Mouse (Mus musculus): ENCODE measurements around the gene Pdx1.

Gene Pdx1

DNA sequence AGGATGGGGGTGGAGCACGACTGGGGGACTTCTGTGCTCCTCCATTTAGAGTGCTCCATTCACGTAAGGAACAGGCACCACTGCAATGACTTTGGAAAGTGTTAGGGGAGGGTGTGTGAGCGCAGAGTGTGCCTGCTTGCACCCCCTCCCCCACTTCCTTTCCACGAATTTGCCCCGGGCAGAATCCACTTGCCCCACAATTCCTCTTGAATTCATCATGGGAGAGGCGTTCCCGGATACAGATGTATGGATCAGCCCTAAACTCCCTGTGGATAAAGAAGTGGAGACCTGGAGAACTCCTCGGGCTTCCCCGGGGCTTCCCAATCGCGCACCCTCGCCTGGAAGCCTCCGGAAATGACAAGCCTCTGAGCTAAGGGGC lies 7.8 kb downstream of the Pdx1 start:
- no peak for DNase-seq (ENCODE audit: low spot score in 2 of 2)

- DNase-seq (ENCODE audit: low spot score in 2 of 2), result no peak
Observed at GRCm38 (mm10) chr5:147284365-147284764, 14.6 kb downstream of the Pdx1 start.

DNA sequence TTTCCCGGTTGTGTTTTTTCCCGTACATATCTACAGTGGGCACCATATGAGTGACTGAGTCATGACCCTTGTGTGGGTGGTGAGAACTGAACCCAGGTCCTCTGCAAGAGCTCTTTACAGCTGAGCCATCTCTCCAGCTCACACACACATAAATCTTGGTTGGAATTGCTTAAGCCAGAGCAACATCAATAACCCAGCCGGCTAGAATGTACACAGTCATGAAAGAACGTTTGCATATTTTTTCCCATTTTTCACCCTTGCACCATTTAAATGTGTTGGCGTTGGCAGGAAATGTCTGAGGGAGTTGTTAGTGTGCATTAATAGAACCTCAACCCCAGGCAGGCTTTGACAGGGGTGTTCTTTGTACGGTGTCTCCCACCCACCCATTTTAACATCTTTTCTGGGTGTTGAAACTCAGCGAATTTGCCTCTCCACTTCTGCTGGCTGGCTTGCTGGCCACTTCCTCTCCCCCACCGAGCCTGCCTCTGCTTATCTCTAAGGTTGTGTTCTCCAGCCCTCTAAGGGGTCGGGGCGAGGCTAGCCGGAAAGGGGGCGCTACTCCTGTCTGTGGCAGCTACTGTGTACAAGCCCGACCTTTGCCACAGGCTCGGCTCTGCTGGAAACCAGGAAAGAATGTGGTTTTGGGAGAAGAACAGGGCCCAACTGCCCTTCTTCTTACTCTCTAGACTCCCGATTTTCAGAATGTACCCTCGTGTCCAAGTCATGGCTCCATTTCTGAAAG lies 22.2 kb downstream of the Pdx1 start:
- no peak for DNase-seq (ENCODE audit: low spot score in 2 of 2)

- no peak for DNase-seq (ENCODE audit: low spot score in 2 of 2)
Observed at GRCm38 (mm10) chr5:147292506-147293120, 22.9 kb downstream of the Pdx1 start.

DNA sequence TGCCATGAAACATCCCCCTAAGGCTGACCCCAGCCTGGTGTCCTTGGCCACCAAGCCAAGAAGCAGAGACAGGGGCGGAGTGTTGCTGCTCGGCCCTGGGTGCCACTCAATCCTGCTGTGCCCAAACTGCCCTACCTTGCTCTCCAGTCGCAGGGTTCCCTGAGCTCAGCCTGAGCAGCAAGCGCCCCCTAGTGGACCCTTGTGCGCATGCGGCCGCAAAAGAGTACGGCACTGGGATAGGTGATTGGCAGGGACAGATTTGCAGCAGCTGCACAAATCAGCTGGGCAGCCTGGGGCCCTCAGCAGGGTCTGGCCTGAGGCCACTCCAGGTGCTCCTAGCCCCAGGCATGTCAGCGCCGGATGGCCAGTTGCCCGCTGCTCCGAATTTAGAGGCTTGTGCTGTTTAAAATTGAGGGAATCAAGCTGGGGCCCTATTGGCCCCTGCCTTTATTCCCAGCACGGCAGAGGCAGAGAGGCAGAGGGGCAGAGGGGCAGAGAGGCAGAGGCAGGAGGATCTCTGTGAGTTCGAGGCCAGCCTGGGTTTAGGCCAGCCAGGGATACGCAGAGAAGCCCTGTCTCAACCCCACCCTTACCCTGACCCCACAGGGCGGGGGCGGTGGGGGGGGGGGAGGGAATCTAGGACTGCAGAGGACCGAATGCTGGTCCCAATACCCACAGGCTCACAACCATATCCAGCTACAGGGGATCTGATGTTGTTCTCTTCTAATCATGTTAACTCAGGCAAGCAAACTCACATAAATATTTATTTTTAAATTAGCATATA lies 23.6 kb downstream of the Pdx1 start:
- DNase-seq (ENCODE audit: low spot score in 2 of 2), result peak in 1 of 2 experiments; percentile 68

GRCm38 (mm10) chr5:147294121-147294520 lies 24.4 kb downstream of the Pdx1 start:
- DNase-seq (ENCODE audit: low spot score in 2 of 2), result no peak

DNA sequence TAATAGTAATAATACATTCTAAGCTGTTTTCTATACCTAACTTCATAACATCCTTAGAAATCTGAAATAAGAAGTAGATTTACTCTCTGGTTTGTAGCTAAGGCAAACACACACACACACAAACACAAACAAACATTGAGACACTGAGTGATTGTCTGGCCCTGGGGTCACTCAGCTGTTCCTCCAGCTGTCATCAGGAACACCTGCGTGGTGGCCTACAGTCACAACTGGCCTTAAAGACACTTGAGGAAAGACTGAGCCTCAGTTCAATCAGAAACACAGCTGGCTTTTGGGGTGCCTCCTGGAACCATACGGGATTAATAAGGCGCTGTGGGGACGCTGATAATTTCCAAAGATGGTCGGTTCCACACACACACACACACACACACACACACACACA lies 27.5 kb downstream of the Pdx1 start:
- DNase-seq (ENCODE audit: low spot score in 2 of 2), result no peak

- DNase-seq (ENCODE audit: low spot score in 2 of 2), result peak in 1 of 2 experiments; percentile 29
Observed at GRCm38 (mm10) chr5:147299255-147300000, 29.7 kb downstream of the Pdx1 start.

- no peak for DNase-seq (ENCODE audit: low spot score in 2 of 2)
Observed at GRCm38 (mm10) chr5:147300001-147300363, 30.2 kb downstream of the Pdx1 start.

GRCm38 (mm10) chr5:147300917-147301780 lies 31.4 kb downstream of the Pdx1 start:
- DNase-seq (ENCODE audit: low spot score in 2 of 2), result no peak

GRCm38 (mm10) chr5:147301781-147302070 lies 32.0 kb downstream of the Pdx1 start:
- DNase-seq (ENCODE audit: low spot score in 2 of 2), result no peak

DNA sequence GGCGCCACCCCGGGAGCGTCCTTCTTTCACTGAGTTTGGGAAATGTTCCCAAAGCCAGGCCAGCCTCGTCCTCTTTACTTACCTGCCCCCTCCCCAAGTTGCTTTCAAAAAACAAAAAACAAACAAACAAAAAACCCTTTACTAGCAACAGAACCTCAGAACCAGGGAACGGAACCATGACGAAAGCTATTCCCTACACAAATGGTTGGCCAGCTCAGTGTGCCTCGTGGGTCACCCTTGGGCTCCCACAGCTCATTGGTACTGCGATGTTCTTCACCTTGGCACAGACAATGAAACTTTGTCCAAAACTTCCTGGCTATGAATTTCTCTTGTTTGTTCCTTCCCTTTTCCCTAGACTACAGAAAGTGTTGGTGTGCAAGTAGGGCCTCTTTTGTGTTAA lies 32.4 kb downstream of the Pdx1 start:
- no peak for DNase-seq (ENCODE audit: low spot score in 2 of 2)

DNA sequence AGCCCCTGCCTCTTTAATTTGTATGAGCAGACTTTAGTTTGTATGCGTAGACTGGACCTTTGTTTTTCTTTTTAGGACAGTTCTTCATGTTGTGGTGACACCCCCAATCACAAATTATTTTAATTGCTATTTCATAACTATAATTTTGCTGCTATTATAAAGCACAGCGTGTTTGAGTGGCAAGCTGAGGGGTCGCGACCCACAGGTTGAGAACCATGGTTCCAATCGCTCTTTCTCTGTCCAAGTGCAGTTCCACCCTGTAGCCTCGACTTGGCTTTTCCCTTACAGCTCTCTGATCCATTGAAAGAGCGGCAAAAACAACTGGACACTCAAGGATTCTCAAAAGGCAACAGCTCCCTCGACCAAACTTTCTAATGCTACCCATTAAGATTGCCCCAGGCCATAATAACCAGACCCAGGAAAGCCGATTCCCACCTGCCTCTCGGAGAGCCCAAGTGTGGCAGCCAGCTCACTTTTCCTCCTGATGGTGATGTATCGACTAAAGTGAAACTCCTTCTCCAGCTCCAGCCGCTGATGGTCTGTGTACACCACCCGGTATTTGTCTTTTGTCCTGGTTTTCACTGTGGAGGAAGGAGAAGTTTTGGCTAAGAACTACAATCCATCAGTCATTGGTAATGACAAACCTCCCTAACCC lies 33.1 kb downstream of the Pdx1 start:
- DNase-seq (ENCODE audit: low spot score in 2 of 2), result no peak

GRCm38 (mm10) chr5:147304276-147305155 lies 34.8 kb downstream of the Pdx1 start:
- no peak for DNase-seq (ENCODE audit: low spot score in 2 of 2)

- DNase-seq (ENCODE audit: low spot score in 2 of 2), result no peak
Observed at GRCm38 (mm10) chr5:147305166-147305565, 35.4 kb downstream of the Pdx1 start.

GRCm38 (mm10) chr5:147305856-147306637 lies 36.3 kb downstream of the Pdx1 start:
- DNase-seq (ENCODE audit: low spot score in 2 of 2), result no peak

- DNase-seq (ENCODE audit: low spot score in 2 of 2), result no peak
Observed at GRCm38 (mm10) chr5:147306638-147307397, 37.1 kb downstream of the Pdx1 start, which contains the start of gene Cdx2. Cdx2 (minus strand) TSS chr5:147307270.

DNA sequence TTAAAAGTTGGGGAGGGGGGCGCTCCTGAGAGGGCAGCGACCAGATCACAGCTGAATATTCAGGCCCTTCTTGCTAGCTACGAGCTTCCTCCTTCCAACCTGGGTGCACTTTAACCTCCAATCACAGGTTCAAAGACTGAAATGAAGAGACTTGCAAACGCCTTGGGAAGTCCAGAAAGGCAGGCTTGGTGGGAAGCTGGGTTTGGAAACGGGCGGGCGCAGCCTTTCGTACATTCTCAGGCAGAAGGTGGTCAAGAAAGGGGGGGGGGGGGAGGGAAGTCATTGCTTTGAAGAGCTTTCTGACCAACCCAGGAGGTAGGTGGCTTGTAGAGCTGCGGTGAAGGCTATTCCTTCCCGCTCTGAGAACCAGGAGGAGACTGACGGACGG lies 37.6 kb downstream of the Pdx1 start:
- no peak for DNase-seq (ENCODE audit: low spot score in 2 of 2)

Data from cerebellum, postnatal 4 days (tissue).